In genomic region chr9:110293254-110293718, GRCm38 (mm10) we compare ENCODE assay signal across 10 mouse cellular contexts. TPM values are rescaled to one million over a fixed set of nuclear protein-coding genes. Genes with fewer than 3 reads are reported as not detected.
A peak's percentile ranks its signal among the peaks of the same experiment; 100 is the strongest.
DNase-seq lines count a peak whose midpoint lies in the region; ATAC-seq lines count a peak whose summit lies in the region.
"Had no signal": no experiment of that assay in that cellular context is flagged by ENCODE, and none has a peak within 500 bp of the region (broad histone marks: within the 10 kb centered on the region; RNA-seq: fewer than 3 reads in every experiment).

No protein-coding gene starts in this region.

- 58% methylated on average over 12 of the region's 12 CpGs for WGBS in heart, embryonic 13.5 days
- WGBS in kidney, embryonic 14.5 days: 67% methylated on average over 12 of the region's 12 CpGs

- no peaks in the 10 kb centered on the region for H3K4me1 ChIP-seq in heart, embryonic 13.5 days
- no peaks in the 10 kb centered on the region for H3K4me1 ChIP-seq in kidney, embryonic 14.5 days (ENCODE audit: control insufficient read depth, insufficient read depth, low read length)
- H3K4me1 ChIP-seq: liver, embryonic 13.5 days had no signal

- H3K36me3 ChIP-seq in heart, embryonic 13.5 days: no peaks in the 10 kb centered on the region
- no peaks in the 10 kb centered on the region for H3K36me3 ChIP-seq in kidney, embryonic 14.5 days (ENCODE audit: control insufficient read depth, insufficient read depth, low read length)
- H3K36me3 ChIP-seq: liver, embryonic 13.5 days had no signal

- ATAC-seq in heart, embryonic 13.5 days (ENCODE audit: extremely low read depth, insufficient number of reproducible peaks, low FRiP score, low TSS enrichment): no peak
- ATAC-seq in inflammation-experienced regulatory T-cells, adult 6 months: no peak
- no peak for ATAC-seq in CD4-positive, CD25-positive, alpha-beta regulatory T cell, adult 4 months
- no peak for ATAC-seq in kidney, embryonic 14.5 days (ENCODE audit: low FRiP score, low TSS enrichment)

- intact Hi-C loops in heart, postnatal 25 days (cut with DNase I): loop anchor here (10.0 kb wide), 1 partner anchor 98 kb away; no protein-coding TSS in a partner anchor
- intact Hi-C loops in left cerebral cortex, postnatal 10 days (cut with DNase I): loop anchor here (5.0 to 10.0 kb wide), 2 partner anchors 46 to 158 kb away; no protein-coding TSS in a partner anchor

- H3K27ac ChIP-seq in heart, embryonic 13.5 days (replicated peaks): no peak overlapping the region
- H3K27ac ChIP-seq in kidney, embryonic 14.5 days (ENCODE audit: low read depth, low read length): no peak overlapping the region
- H3K27ac ChIP-seq: heart, adult 2 months; liver, embryonic 13.5 days had no signal

- no peak overlapping the region for H3K4me2 ChIP-seq in heart, embryonic 13.5 days
- no peak overlapping the region for H3K4me2 ChIP-seq in kidney, embryonic 14.5 days (replicated peaks; ENCODE audit: low read depth, low read length)
- H3K4me2 ChIP-seq: liver, embryonic 13.5 days had no signal

- H3K4me3 ChIP-seq in heart, embryonic 13.5 days: no peak overlapping the region
- no peak overlapping the region for H3K4me3 ChIP-seq in kidney, embryonic 14.5 days (ENCODE audit: low read length)
- H3K4me3 ChIP-seq: heart, adult 2 months; liver, embryonic 13.5 days had no signal

- H3K27me3 ChIP-seq in heart, embryonic 13.5 days (replicated peaks): no peaks in the 10 kb centered on the region
- H3K27me3 ChIP-seq in kidney, embryonic 14.5 days (ENCODE audit: control insufficient read depth, insufficient read depth, low read length): no peaks in the 10 kb centered on the region
- H3K27me3 ChIP-seq: liver, embryonic 13.5 days had no signal

- H3K9me3 ChIP-seq in heart, embryonic 13.5 days: no peaks in the 10 kb centered on the region
- H3K9me3 ChIP-seq in kidney, embryonic 14.5 days (ENCODE audit: control insufficient read depth, low read length): no peaks in the 10 kb centered on the region
- H3K9me3 ChIP-seq: liver, embryonic 13.5 days had no signal

- no peak for DNase-seq in heart, postnatal 25 days (ENCODE audit: low spot score)
- peak; percentile 44 to 53 for DNase-seq in frontal cortex, postnatal 10 days (ENCODE audit: low spot score in 2 of 2)
- DNase-seq in left cerebral cortex, postnatal 10 days (ENCODE audit: extremely low spot score in 1 of 2, low spot score in 2 of 2): peak; percentile 55 to 65
- DNase-seq in right cerebral cortex, postnatal 10 days (ENCODE audit: low spot score in 2 of 2): peak; percentile 76 to 83
- DNase-seq: heart, adult 2 months; liver, embryonic 13.5 days had no signal

- H3K9ac ChIP-seq in heart, embryonic 13.5 days: peak overlapping the region; percentile 12; the same call in 1 of the 2 replicates
- no peak overlapping the region for H3K9ac ChIP-seq in kidney, embryonic 14.5 days (ENCODE audit: low read depth, low read length)
- H3K9ac ChIP-seq: liver, embryonic 13.5 days had no signal

RNA-seq across cellular contexts. Expression of gene Elp6, which starts 11.7 kb away (rescaled TPM):
- 17.2 and 17.6 TPM in 2 replicates for polyA plus RNA-seq in heart, embryonic 13.5 days (2015; fragmentation: Nextera tagmentation; extraction: Ambion mirVana)
- total RNA-seq in heart, postnatal 25 days (2021): 1 to 10 TPM; 1.8 to 2.4 TPM
- total RNA-seq in left cerebral cortex, postnatal 10 days (2021): 10 to 100 TPM; 13.0 to 13.6 TPM
- 10 to 100 TPM; 17.7 to 19.1 (median 18.9) TPM for polyA plus RNA-seq in inflammation-experienced regulatory T-cells, adult 6 months (2017; shearing (Covaris generic))
- polyA plus RNA-seq in CD4-positive, CD25-positive, alpha-beta regulatory T cell, adult 4 months (2017; shearing (Covaris generic)): 10 to 100 TPM; 13.5 to 23.8 TPM
- 32.3 and 33.8 TPM in 2 replicates for polyA plus RNA-seq in kidney, embryonic 14.5 days (2014; fragmentation: Nextera tagmentation; extraction: Ambion mirVana)

RNA-seq across cellular contexts. Expression of gene Scap, which starts 39.8 kb away (rescaled TPM):
- polyA plus RNA-seq in heart, embryonic 13.5 days (2015; fragmentation: Nextera tagmentation; extraction: Ambion mirVana): 18.2 and 19.9 TPM in 2 replicates
- total RNA-seq in heart, postnatal 25 days (2021): 10 to 100 TPM; 27.7 to 28.0 TPM
- 100 to 1,000 TPM in 1 of 2 experiments, 10 to 100 TPM in 1; 98.0 to 106 TPM for total RNA-seq in left cerebral cortex, postnatal 10 days (2021)
- polyA plus RNA-seq in inflammation-experienced regulatory T-cells, adult 6 months (2017; shearing (Covaris generic)): 10 to 100 TPM; 10.8 to 15.9 (median 11.1) TPM
- 10 to 100 TPM; 11.6 to 19.6 TPM for polyA plus RNA-seq in CD4-positive, CD25-positive, alpha-beta regulatory T cell, adult 4 months (2017; shearing (Covaris generic))
- 33.0 and 37.5 TPM in 2 replicates for polyA plus RNA-seq in kidney, embryonic 14.5 days (2014; fragmentation: Nextera tagmentation; extraction: Ambion mirVana)

RNA-seq across cellular contexts. Expression of gene Cspg5, which starts 49.7 kb away (rescaled TPM):
- 2.3 and 2.7 TPM in 2 replicates for polyA plus RNA-seq in heart, embryonic 13.5 days (2015; fragmentation: Nextera tagmentation; extraction: Ambion mirVana)
- total RNA-seq in heart, postnatal 25 days (2021): under 1 TPM; 0.13 to 0.14 TPM
- total RNA-seq in left cerebral cortex, postnatal 10 days (2021): 100 to 1,000 TPM; 529 to 558 TPM
- polyA plus RNA-seq in inflammation-experienced regulatory T-cells, adult 6 months (2017; shearing (Covaris generic)): under 1 TPM; 0.13 to 0.27 (median 0.18) TPM
- under 1 TPM; 0.24 to 0.57 TPM for polyA plus RNA-seq in CD4-positive, CD25-positive, alpha-beta regulatory T cell, adult 4 months (2017; shearing (Covaris generic))
- 0.76 and 1.4 TPM in 2 replicates for polyA plus RNA-seq in kidney, embryonic 14.5 days (2014; fragmentation: Nextera tagmentation; extraction: Ambion mirVana)
